Mouse (Mus musculus): ENCODE measurements at regions not wholly inside any gene's neighbourhood (a gene's known extent, or its start where the extent isn't known, plus 50 kb on each side); places are given as distances from the start of the nearest gene placed in this dataset.

DNA sequence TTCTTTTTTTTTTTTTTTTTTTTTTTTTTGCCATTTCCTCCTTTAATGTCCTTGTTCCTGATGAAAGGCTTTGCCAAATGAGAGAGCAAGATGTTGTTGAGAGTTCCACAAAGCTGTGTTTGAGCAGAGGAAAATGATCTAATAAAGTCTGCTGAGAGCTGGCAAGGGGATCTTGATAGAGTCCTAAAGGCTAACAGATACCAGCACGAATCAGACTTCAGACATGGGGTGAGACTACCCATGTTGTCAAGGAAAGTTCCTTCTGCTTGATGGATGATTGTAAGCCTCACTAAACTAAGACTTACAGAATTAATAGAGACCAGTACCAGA, 665.2 kb upstream of the Fam92a start:
- DNase-seq (ENCODE audit: low spot score in 2 of 2), result no peak

DNA sequence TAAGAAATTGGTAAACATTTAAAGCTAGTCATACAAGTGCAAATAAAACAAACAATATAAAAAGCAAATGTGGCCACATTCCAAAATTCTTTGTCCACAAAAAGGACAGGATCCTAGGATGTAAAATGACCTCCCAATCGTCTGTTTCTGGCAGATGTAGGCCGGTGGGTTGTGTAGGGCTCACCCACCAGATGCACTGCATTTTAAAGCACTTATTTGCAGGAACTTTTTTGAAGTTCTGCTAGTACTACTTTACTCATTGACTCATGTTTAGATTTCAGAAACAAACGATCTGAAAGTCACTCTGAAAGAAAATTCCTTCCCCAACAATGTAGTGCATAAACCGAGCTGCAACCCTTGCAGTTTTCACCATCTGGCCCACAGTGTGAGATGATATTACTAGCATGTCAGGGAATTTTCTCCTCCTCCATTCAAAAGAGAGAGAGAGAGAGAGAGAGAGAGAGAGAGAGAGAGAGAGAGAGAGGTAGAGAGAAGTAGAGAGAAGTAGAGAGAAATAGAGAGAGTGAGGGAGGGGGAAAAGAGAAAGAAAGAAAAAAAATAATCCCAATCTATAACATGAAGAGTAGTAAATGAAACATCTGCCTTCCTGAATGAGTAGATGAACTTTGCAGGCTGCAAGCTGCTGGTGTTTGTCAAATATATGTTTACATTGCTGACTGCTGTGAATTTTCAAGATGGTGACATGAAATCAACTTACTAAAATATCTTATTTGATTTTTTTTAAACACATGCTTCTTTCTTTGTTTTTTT, 664.7 kb upstream of the Fam92a start:
- no peak for DNase-seq (ENCODE audit: low spot score in 2 of 2)

DNA sequence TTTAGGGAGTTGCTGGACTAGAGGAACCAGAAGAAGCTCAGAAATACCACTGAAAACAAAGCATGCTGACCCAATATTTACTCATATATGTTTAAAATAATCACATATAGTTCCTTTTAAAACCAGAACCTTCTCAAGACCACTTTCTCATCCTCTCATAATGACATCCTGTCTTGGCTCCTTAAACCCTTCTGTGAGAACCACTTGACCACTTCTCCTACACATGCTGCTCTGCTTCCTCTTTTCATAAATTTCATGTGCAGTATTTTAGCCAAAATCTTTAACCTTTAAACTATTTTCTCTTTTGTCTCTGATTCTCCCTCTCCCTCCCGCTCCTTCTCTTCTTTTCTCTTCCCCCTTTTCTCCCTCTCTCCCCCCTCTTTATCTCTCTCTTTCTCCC, 654.6 kb upstream of the Fam92a start:
- DNase-seq (ENCODE audit: low spot score in 2 of 2), result no peak

DNA sequence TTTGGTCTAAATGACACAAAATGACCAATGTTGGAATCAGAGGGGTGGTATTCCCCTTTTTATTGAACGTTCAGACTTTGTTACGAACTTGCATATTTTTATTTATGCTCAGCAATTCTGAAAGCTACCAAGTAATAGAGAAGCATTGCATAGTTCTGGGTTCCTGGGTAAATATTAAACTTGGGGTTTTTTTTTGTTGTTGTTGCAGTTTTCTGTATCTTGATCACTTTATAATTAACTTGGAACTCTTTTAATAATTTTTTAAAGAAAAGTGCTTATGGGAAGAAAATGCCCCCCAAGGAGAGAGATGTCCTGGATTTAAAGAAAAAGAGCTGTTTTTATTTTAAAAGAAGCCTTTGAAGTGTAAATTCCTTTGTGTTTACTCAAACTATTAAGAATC, 642.4 kb upstream of the Fam92a start:
- no peak for DNase-seq (ENCODE audit: low spot score in 2 of 2)

DNA sequence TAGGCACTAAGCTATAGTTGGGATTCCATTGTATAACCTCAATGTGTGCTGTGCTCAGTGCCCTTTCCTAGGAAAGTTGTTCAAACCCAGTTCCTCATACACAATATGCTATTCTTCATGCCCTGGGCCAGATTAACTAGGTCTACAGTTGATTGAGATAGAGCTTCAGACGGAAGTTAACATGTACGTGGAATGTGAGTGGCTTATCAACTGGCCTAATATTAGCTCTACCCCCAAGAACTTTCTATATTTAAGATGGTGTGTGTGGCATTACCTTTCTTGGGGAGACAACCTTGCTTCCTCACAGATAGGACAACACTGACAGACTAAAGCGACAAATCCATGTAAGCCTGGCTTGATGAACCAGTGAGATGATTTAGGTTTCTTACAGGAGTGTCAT, 629.4 kb upstream of the Fam92a start:
- DNase-seq (ENCODE audit: low spot score in 2 of 2), result no peak

DNA sequence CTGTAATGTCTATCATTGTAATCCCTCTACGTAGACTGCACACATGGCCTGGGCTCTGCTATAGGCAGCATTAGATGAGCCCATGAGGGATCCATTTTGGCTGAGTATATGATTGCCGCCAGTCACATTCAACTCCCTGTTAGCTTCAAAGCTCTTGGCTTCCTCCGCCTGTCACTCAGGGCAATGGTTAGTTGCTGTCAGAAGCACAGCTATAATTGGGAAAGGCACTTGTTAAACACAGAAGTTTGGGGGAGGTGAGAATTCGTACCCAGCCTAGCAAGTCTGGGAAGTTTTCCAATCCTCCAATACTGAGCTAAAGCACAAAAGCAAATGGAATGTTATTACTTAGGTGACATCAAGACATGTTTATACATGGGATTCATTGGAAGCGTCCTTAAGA, 627.7 kb upstream of the Fam92a start:
- no peak for DNase-seq (ENCODE audit: low spot score in 2 of 2)

DNA sequence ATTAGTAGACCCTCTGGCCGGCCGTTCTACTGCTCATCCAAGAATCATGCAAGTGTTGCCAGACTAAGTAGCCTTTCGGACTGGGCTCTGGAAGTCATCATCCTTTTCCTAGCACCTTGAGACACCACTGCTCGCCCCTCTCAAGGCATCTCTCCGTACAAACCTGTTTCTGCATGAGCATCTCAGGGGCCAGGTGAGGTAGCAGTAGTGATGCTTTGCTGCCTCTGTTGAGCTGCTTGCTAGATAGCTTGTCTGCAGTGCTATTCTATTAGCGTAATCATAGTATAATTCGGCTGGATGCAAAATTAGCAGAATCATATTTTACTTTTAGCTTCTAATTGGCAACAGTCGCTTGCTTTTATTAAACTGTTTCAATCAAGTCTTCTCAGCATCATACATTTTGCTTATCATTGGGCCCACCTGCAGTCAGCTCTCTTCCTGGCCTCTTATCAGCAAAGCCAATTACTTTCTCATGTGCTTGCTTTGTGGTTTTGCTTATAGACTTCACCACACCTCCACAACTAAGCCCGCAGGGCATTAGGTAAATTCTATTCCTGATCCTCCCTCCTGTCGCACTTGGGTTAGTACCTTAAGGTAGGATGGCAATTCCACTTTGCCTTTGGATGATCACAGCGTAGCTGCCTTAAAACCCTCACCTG, 621.1 kb upstream of the Fam92a start:
- DNase-seq (ENCODE audit: low spot score in 2 of 2), result no peak

DNA sequence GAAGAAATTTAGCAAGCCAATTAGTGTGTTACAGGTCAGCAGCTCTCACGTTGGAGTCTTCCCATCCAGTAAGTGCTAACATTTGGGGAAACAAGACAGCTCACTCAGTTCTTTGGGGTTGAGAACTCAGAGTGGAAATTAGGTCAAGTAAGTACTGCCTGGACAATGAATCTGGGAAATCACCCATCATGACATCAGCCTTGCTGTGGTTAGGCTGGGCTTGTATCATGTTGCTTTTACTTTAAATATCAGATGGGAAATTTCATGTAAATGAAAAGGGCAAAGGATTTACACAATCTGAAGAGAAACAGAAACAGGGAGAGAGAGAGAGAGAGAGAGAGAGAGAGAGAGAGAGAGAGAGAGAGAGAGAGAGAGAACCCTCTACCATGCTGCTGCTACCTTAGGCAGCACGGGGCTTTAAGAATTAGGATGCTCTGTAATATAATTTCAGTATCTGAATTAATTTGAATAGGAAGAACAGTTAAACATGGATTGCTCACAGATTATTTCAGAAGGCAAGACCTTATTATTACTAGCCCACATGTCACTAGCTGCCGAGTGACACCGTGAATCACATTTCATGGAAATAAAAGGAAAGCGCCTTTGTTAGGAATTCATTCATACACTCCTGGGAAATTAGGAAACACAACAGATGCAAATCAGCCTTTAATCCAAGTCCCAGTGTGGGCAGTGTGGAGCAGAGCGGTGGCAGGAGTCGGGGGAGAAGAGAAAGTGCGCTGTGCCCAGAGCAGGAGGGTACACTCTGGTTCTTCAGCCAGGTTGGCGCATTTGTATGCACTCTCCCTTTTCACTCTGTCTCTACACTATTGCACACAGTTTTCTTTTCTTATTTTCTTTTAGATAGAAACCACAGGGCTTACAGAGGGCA, 620.2 kb upstream of the Fam92a start:
- no peak for DNase-seq (ENCODE audit: low spot score in 2 of 2)

DNA sequence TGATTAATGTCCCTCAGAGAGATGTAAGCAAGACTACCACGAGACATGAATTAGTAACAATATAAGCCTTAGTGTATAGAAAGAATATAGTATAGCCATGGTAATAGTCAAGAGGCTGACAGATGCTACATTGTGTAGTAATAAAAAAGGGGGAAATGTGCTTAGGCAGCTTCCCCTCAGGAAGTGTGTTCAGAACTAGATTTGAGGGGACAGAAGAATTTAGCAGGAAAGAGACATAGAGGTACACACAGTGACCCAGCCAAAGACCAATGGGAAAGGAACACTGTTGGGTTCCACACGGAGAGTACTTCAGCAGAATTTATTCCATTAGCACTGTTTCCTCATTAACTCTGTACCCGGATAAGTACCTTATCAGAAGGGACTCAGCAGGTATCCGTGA, 614.0 kb upstream of the Fam92a start:
- DNase-seq (ENCODE audit: low spot score in 2 of 2), result no peak

DNA sequence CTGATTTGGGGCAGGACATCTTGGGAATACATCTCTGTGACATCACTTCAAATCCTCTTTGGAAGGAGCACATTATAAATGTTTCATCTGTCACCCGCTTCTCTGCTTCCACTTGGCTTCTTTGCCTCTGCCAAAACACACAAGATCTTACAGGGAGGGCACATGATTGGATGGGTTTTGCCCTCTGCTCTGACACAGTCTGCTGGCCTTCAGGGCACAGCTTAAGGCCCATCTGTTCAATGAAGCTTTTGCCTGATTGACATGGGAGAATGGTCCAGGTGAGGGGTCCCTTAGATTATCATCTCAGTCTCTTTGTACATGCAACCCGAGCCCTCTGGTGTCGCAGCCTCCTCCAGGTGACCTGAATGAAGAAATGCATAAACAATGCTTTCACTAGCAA, 612.7 kb upstream of the Fam92a start:
- no peak for DNase-seq (ENCODE audit: low spot score in 2 of 2)

DNA sequence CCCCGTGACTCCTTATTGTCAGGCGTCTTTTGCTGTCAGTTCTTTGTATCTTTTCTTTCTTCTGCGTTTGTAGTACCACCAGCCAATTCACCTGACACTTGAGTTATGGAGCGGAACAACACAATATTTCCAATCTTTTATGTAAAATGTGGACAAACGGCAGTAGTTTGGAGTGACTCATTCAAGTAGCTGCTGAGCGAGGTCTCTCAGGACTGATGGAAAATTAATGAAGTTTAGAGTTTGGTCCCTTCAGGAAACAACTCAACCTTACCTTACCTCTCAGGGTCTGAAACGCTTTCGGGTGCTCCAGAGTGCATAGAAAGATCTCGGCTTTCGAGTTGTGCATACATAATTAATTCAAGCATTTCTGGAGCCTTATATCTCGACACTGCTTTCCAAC, 612.3 kb upstream of the Fam92a start:
- no peak for DNase-seq (ENCODE audit: low spot score in 2 of 2)

DNA sequence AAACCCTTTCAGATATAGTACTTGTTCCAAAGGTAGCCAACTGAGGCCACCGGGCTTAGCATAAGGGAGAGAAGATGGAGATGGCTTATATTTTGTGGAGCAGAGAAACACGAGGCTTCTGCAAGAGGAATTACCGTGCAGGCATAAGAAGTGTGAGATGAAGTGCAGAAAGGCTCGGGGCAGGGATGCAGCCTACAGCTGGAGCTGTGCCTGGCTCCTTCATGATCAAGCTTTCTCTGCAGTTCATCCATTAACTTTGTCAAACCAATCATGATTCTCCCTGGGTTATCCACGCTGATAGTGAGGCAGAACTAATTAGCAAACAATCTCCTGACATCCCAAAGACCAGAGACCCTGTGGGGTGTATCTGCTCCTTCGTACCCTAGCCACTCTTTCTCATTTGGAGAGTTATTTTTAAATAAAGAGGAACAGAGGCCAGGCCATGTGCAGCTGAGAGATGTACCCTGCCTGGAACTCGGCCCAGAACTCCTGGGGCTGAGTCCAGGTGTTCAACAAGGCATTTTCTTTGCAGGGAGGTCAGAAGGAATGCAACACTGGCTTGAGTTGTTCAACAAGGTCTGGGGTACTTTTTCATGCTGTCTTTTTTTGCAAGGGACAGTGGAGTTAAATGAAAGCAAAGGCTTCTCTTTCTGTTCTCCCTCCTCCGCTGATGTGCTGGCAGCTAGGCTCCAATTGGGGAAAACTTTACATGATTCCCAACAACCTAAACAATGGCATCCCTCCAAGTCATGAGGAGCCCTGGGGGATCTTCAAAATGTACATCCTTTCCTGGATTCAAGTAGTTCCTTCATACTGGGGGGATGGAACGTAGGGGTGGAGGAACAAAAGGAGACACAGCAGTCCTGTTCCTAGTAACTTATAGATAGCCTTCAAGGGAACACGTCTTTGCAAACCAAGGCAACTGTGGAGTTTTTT, 610.4 kb upstream of the Fam92a start:
- DNase-seq (ENCODE audit: low spot score in 2 of 2), result no peak

DNA sequence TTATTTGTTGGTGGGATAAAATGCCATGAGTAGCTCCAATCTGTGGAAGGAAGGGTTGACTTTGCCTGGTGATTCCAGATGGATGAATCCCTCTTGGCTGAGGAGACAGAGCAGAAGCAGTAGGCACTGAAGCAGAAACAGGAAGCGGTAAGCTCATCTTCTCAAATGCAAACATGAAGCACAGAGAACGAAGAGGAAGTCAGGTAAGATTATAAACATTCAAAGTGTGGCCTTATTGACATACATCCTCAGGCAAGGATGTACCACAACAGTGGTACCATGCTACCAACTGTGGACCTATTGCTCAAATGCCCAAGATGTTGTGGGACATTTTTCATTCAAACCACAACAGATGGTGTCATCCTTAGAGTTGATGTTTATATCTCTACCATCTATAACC, 608.4 kb upstream of the Fam92a start:
- no peak for DNase-seq (ENCODE audit: low spot score in 2 of 2)

DNA sequence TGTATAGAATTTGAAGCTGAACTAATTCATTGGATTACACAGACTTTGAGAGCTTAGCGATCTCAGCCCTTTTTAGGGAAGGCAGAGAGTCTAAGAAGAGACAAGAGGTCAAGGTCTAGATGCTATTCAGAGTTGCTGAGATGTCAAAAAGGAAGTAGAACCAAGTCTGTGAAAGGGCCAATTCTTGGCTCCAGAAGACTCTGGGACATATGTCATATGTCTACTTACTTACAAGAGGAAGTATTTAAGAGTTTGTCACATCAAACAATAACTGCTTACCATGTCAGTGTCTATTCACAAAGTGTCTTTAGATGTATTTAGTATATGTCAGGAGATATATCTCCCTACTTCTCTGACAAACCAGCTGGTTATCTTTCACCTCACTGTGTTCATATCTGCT, 607.4 kb upstream of the Fam92a start:
- no peak for DNase-seq (ENCODE audit: low spot score in 2 of 2)

DNA sequence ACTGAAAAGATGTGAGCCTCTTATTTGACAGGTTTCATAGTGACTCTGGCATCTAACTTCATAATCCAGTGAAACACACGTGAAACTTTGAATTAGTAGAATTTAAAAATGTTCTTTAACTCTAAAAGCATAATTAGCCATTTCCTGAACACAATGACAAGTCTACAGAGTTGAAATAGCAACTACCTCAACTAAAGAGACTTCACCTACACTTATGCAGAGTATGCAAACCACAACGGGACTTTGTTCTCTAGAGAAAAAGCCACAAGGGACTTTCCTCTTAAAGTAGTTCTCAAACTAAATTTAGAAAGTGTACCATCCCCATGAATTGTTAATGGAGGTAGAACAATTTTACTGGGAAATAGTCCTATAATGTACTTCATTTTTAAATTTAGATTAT, 606.3 kb upstream of the Fam92a start:
- no peak for DNase-seq (ENCODE audit: low spot score in 2 of 2)

DNA sequence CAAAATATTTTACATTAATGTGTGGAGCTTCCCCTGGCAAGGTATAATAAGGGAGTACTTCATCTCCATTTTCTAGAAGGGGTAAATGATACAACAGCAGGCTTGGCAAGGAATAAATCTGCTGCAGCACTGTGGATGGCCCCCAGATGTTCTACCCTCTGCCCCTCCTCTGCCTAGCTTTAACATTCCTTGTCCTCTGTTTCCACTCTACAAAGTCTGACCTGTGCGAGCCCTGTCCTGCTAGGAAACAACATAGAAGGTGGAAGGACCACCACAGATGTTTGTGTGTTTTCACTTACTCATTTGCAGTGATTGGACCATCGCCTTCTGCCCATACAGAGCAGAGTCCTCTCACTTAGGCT, 604.4 kb upstream of the Fam92a start:
- no peak for DNase-seq (ENCODE audit: low spot score in 2 of 2)

DNA sequence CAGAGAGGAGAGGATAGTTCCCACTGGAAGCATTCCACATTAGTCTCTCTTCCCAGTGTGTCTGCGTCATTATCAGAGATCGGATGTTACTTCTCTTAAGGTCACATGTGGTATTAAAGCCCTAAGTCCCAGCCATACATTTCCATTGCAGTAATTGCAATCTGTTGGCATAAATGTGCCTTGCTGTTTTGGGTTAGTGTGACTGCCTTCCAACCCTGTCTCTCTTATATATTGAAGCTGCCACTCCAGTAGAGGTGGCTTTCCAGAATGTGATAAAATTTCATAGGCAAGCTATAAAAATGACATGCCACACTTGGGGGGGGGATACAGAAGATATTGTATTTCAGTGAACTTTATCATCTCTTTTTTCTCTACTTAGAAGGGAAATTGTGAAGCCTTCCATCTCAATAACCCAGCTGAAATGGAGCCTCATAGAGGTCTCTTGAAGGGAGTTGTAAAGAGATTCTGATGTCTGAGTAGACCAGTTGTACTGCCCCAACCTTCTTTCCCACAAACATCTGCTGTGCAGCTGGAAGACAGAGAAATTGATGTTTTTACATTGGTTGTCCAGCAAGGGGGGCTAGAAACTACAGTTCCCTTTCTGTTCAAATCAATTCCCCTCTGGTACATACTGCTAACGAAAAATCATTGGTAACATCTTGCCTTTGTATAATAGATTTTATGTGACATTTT, 603.9 kb upstream of the Fam92a start:
- DNase-seq (ENCODE audit: low spot score in 2 of 2), result no peak

DNA sequence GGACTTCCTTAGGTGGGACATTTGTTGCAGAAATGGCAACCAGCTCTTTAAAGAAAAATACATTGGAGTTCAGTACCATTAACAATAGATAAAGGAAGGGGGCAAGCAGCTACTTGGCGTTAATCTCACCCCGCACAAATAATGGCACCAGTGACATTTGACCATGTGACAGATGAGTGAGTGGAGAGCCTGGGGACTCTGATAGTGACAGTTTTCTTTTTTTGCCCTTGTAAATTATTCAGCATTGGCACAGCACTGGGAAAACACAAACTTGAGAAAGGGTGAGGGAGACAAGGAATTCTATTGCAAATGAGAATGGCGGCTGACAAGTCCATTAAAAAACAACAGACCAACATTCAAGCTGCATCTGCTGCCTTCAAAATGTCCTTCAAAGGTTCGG, 603.3 kb upstream of the Fam92a start:
- no peak for DNase-seq (ENCODE audit: low spot score in 2 of 2)

DNA sequence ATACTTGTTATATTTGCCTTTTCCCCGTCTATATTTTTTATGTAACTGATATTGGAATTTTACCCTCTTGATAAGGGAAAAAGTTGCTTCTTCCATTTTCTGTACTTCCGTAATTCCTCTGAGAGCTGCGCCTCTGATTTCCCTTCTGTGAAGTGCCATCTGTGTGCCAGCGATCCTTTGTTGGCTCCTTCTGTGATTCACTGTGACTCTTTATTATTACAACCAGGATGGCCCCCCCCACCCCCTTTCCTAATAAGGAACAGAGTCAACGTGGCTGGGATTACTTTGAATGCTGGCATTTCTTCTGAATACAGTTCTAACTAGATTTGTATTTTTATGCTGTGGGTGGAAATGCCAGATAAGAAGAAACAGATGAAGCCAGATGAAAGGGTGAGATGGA, 602.9 kb upstream of the Fam92a start:
- no peak for DNase-seq (ENCODE audit: low spot score in 2 of 2)

DNA sequence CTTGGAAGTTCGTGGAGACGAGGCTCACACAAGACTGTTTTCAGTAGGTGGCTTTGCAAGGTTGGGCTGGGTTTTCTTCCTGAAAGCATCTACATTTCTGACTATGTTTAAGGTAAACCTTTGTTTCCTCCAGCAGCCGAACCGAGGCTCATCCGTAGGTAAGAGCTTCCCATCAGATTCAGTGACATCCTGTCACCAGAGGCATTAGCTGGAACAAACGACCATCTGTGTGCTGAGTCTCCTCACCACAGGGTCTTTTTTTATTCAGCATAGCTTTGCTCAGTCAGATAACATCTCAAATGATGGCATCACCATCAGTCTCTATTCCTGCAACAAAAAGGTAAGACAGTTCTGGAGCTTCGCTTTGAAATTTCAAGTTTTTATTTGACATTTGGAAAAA, 601.4 kb upstream of the Fam92a start:
- no peak for DNase-seq (ENCODE audit: low spot score in 2 of 2)

Measured in adrenal gland, postnatal 4 days (tissue).